Mouse (Mus musculus): ENCODE results near the gene Sertad3. TPM values are rescaled to one million over a fixed set of nuclear protein-coding genes. Genes with fewer than 3 reads are reported as not detected.

Sertad3 gene
- polyA plus RNA-seq, 1 experiment from 2014 or later, result 23.0 TPM

DNA sequence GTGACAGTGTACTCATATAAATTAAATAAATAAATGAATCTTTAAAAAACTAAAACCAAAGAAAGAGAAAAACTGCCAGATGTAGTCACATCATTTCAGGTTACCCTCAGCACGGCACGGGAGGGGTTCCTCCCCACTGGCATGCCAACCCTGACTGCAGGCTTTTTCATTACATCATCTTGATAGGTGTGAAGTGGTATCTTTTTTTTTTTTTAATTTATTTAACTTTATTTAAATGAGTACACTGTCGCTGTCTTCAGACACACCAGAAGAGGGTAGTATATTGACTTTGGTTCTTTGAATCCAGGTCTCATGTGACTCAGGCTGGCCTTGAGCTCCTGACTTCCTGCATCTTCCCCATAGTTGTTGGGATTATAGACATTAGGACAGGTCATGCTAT lies 18.3 kb upstream of the Sertad3 start:
- Histone ChIP-seq H3K27ac (ENCODE audit: low read depth, low read length) (no peak overlapping the region), H3K27me3 (ENCODE audit: control insufficient read depth, insufficient read depth, low read length) (no peaks in the 10 kb centered on the region), H3K9me3 (ENCODE audit: control insufficient read depth, low read length) (no peaks in the 10 kb centered on the region), H3K9ac (ENCODE audit: low read length) (no peak overlapping the region), H3K4me3 (ENCODE audit: low read depth, low read length) (no peak overlapping the region), H3K36me3 (ENCODE audit: control insufficient read depth, insufficient read depth, low read length) (no peaks in the 10 kb centered on the region), H3K4me2 (ENCODE audit: low read depth, low read length, severe bottlenecking) (no peak overlapping the region), H3K4me1 (replicated peaks; ENCODE audit: control insufficient read depth, insufficient read depth, low read length) (no peaks in the 10 kb centered on the region)
- DNase-seq (ENCODE audit: low spot score), result no peak
- ATAC-seq (replicated peaks; ENCODE audit: low FRiP score), result no peak
- WGBS, result 90% methylated on average over 3 of the region's 3 CpGs

DNA sequence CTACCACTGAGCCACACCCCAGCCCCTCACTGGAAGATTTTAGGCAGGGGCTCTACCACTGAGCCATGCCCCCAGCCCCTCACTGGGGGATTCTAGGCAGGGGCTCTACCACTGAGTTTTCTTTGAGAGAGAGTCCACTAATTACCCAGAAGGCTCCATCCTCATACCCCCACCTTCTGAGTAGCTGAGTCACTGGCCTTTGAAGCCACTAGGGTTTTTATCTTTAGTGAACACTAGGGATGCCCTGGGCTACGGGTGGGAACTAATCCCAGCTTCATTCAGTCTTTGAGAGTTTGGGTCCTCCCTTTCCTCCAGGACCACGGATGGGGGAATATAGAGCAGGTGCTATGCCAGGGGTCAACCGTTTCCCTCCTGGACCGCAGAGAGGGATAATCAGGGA lies 15.0 kb upstream of the Sertad3 start:
- Histone ChIP-seq H3K9ac (ENCODE audit: low read length) (no peak overlapping the region), H3K4me3 (ENCODE audit: low read depth, low read length) (no peak overlapping the region), H3K36me3 (ENCODE audit: control insufficient read depth, insufficient read depth, low read length) (no peaks in the 10 kb centered on the region), H3K4me1 (replicated peaks; ENCODE audit: control insufficient read depth, insufficient read depth, low read length) (no peaks in the 10 kb centered on the region), H3K9me3 (ENCODE audit: control insufficient read depth, low read length) (no peaks in the 10 kb centered on the region), H3K4me2 (ENCODE audit: low read depth, low read length, severe bottlenecking) (no peak overlapping the region), H3K27ac (ENCODE audit: low read depth, low read length) (no peak overlapping the region), H3K27me3 (ENCODE audit: control insufficient read depth, insufficient read depth, low read length) (no peaks in the 10 kb centered on the region)
- 81% methylated on average over 4 of the region's 4 CpGs for WGBS
- DNase-seq (ENCODE audit: low spot score) (no peak), ATAC-seq (replicated peaks; ENCODE audit: low FRiP score) (no peak)

DNA sequence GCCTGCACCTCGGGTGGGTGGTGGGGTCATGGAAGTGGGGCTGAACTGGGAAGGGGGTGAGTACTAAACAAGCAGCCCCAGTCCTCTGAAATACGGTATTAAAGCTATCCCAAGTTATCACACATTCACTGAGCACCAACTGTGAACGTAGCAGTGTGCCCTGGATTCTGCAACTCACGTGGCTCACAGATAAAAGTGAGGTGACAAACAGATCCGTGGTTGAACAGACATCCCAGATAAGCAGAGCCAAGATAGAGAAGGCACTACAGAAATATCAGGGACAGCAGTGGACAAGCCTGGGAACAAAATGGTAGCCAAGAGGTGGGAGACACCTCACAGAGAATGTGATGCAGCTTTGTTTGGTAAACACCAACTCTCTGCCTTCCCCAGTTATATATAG lies 13.9 kb upstream of the Sertad3 start:
- 96% methylated on average over 5 of the region's 5 CpGs for WGBS
- H3K4me2 ChIP-seq (ENCODE audit: low read depth, low read length, severe bottlenecking), result no peak overlapping the region
- ATAC-seq (replicated peaks; ENCODE audit: low FRiP score) (no peak), DNase-seq (ENCODE audit: low spot score) (no peak)
- H3K9me3 ChIP-seq (ENCODE audit: control insufficient read depth, low read length), result no peaks in the 10 kb centered on the region
- H3K27me3 ChIP-seq (ENCODE audit: control insufficient read depth, insufficient read depth, low read length), result no peaks in the 10 kb centered on the region
- no peak overlapping the region for H3K4me3 ChIP-seq (ENCODE audit: low read depth, low read length)
- no peak overlapping the region for H3K27ac ChIP-seq (ENCODE audit: low read depth, low read length)
- H3K36me3 ChIP-seq (ENCODE audit: control insufficient read depth, insufficient read depth, low read length), result no peaks in the 10 kb centered on the region
- no peak overlapping the region for H3K9ac ChIP-seq (ENCODE audit: low read length)
- H3K4me1 ChIP-seq (replicated peaks; ENCODE audit: control insufficient read depth, insufficient read depth, low read length), result no peaks in the 10 kb centered on the region

GRCm38 (mm10) chr7:27460477-27460876 lies 13.1 kb upstream of the Sertad3 start:
- Histone ChIP-seq H3K27ac (ENCODE audit: low read depth, low read length) (no peak overlapping the region), H3K9ac (ENCODE audit: low read length) (no peak overlapping the region), H3K36me3 (ENCODE audit: control insufficient read depth, insufficient read depth, low read length) (no peaks in the 10 kb centered on the region), H3K4me2 (ENCODE audit: low read depth, low read length, severe bottlenecking) (no peak overlapping the region), H3K4me1 (replicated peaks; ENCODE audit: control insufficient read depth, insufficient read depth, low read length) (no peaks in the 10 kb centered on the region), H3K27me3 (ENCODE audit: control insufficient read depth, insufficient read depth, low read length) (no peaks in the 10 kb centered on the region), H3K9me3 (ENCODE audit: control insufficient read depth, low read length) (no peaks in the 10 kb centered on the region), H3K4me3 (ENCODE audit: low read depth, low read length) (no peak overlapping the region)
- ATAC-seq (replicated peaks; ENCODE audit: low FRiP score), result no peak
- WGBS, result 88% methylated on average over 6 of the region's 6 CpGs
- no peak for DNase-seq (ENCODE audit: low spot score)

DNA sequence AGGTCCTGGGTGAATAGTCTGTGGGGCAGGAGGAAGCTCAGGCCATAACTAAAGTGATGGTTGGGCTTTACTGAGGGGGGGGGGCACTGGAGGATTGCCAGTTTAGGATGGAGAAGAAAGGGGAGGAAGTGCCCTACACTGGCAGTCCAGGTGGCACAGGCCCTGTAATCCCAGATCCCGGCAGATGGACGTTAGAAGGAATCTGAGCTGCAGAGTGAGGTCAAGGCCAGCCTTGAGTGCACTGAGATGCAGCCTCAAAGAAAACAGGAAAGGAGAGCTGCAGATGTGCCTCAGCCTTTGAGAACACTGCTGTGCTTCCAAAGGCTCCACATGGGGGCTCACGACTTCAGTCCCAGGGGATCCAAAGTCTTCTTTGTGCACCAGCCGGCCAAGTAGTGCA lies 5.9 kb upstream of the Sertad3 start:
- ATAC-seq (replicated peaks; ENCODE audit: low FRiP score), result no peak
- H3K4me3 ChIP-seq (ENCODE audit: low read depth, low read length), result no peak overlapping the region
- no peaks in the 10 kb centered on the region for H3K9me3 ChIP-seq (ENCODE audit: control insufficient read depth, low read length)
- H3K9ac ChIP-seq (ENCODE audit: low read length), result no peak overlapping the region
- H3K36me3 ChIP-seq (ENCODE audit: control insufficient read depth, insufficient read depth, low read length), result no peaks in the 10 kb centered on the region
- no peaks in the 10 kb centered on the region for H3K4me1 ChIP-seq (replicated peaks; ENCODE audit: control insufficient read depth, insufficient read depth, low read length)
- H3K27ac ChIP-seq (ENCODE audit: low read depth, low read length), result no peak overlapping the region
- DNase-seq (ENCODE audit: low spot score), result no peak
- H3K4me2 ChIP-seq (ENCODE audit: low read depth, low read length, severe bottlenecking), result no peak overlapping the region
- H3K27me3 ChIP-seq (ENCODE audit: control insufficient read depth, insufficient read depth, low read length), result no peaks in the 10 kb centered on the region
- WGBS, result 46% methylated on average over 4 of the region's 4 CpGs

DNA sequence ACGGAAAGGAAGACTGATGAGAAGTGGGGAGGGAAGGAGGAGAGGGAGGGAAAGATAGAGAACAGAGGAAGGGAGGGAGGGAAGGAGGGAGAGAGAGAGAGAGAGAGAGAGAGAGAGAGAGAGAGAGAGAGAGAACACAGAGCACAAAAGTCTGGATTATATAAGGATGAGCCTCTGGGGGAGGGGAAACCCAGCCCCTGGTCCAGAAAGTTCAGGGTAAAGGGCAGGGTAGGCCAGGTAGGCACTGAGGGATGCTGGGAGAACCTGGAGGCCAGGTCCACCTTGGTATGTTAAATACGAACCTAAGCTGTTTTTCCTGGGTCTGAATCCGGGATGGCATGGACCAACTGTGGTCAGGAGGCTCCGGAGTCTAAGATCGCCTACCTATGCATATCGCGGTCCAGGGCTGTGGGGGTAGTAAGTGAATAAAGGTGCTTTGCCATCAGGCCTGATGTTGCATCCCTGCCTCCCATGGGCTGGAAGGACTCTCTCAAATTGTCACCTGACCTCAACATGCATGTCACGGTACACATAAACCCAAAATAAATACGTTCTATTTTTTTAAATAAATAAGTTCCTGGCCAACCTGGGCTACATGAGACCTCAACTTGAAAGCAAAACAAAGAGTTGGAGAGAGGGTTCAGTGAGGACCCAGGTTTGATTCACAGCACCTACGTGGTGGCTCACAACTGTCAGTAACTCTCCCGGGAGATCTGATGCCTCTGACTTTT lies 2.0 kb upstream of the Sertad3 start:
- no peak for DNase-seq (ENCODE audit: low spot score)
- no peak overlapping the region for H3K4me2 ChIP-seq (ENCODE audit: low read depth, low read length, severe bottlenecking)
- H3K27me3 ChIP-seq (ENCODE audit: control insufficient read depth, insufficient read depth, low read length), result no peaks in the 10 kb centered on the region
- peaks cover 4% of the 10 kb centered on the region; the same call in 1 of the 2 replicates for H3K36me3 ChIP-seq (ENCODE audit: control insufficient read depth, insufficient read depth, low read length)
- no peak for ATAC-seq (replicated peaks; ENCODE audit: low FRiP score)
- no peak overlapping the region for H3K4me3 ChIP-seq (ENCODE audit: low read depth, low read length)
- no peaks in the 10 kb centered on the region for H3K4me1 ChIP-seq (replicated peaks; ENCODE audit: control insufficient read depth, insufficient read depth, low read length)
- H3K9ac ChIP-seq (ENCODE audit: low read length), result no peak overlapping the region
- WGBS, result 93% methylated on average over 11 of the region's 11 CpGs
- no peak overlapping the region for H3K27ac ChIP-seq (ENCODE audit: low read depth, low read length)
- no peaks in the 10 kb centered on the region for H3K9me3 ChIP-seq (ENCODE audit: control insufficient read depth, low read length)

DNA sequence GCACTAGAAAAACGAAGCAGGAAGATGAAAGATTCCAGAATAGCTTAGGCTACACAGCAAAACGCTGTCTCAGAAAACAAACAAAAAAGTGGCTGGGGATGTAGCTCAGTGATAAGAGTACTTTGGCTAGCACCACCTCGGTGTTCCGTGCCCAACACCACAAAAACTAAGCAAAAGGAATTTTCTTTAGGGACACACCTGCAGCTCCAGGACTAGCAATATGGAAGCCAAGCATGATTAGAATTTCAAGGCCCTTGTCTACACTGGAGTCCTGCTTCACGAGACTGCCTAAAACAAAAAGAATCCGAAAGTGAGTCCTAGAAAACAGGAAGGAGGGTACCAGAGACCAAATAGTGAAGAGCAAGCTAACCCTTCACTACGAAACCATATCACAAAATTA lies 972 bp upstream of the Sertad3 start:
- H3K4me1 ChIP-seq (replicated peaks; ENCODE audit: control insufficient read depth, insufficient read depth, low read length), result no peaks in the 10 kb centered on the region
- 44% methylated on average over 7 of the region's 7 CpGs for WGBS
- no peaks in the 10 kb centered on the region for H3K9me3 ChIP-seq (ENCODE audit: control insufficient read depth, low read length)
- 0 out of 2 replicates have a peak overlapping the region, but pooled peaks have one; percentile 1 for H3K9ac ChIP-seq (ENCODE audit: low read length)
- H3K27me3 ChIP-seq (ENCODE audit: control insufficient read depth, insufficient read depth, low read length), result no peaks in the 10 kb centered on the region
- no peak for DNase-seq (ENCODE audit: low spot score)
- peak overlapping the region; percentile 76; the same call in 1 of the 2 replicates for H3K4me3 ChIP-seq (ENCODE audit: low read depth, low read length)
- H3K27ac ChIP-seq (ENCODE audit: low read depth, low read length), result no peak overlapping the region
- no peak for ATAC-seq (replicated peaks; ENCODE audit: low FRiP score)
- H3K36me3 ChIP-seq (ENCODE audit: control insufficient read depth, insufficient read depth, low read length), result peaks cover 9% of the 10 kb centered on the region; the same call in 1 of the 2 replicates
- peak overlapping the region; percentile 35; the same call in 1 of the 2 replicates for H3K4me2 ChIP-seq (ENCODE audit: low read depth, low read length, severe bottlenecking)

DNA sequence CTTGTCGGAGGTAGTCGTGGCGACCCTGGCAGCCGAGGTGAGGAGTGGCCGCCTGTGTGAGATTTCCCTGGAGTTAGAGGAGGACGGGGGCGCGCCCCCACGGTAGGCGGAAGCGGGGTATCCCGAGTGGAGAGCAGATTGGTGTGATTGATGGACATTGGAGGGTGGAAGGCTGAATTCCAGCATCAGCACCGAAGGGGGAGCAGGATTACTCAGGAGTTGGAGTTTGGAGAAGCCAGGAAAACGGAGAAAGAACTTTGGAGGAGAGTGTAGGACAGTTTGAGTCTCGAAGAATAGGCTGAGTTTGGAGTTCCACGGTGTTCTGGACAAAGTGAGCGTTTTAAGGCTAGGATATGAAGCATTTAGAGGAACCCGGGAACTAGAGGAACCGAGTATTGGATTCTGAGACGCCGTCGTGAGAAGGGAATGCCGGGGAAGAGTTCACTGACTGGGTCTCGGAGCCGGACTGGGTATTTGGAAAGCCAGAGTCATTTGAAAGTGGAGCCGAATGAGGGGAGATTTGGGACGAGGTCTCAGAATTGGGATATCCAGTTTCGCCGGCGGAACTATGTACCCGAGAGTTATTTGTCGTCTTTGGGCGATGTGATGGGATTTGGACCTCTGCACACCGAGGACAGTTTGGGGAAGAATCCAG lies 394 bp downstream of the Sertad3 start:
- H3K9me3 ChIP-seq (ENCODE audit: control insufficient read depth, low read length), result no peaks in the 10 kb centered on the region

More for the DNA sequence above, 394 bp downstream of the Sertad3 start:
- H3K9ac ChIP-seq (ENCODE audit: low read length), result peak overlapping the region; percentile 69
- H3K36me3 ChIP-seq (ENCODE audit: control insufficient read depth, insufficient read depth, low read length), result peaks cover 9% of the 10 kb centered on the region; the same call in 1 of the 2 replicates
- ATAC-seq (replicated peaks; ENCODE audit: low FRiP score) (no peak), DNase-seq (ENCODE audit: low spot score) (no peak)
- H3K4me1 ChIP-seq (replicated peaks; ENCODE audit: control insufficient read depth, insufficient read depth, low read length), result no peaks in the 10 kb centered on the region
- peak overlapping the region; percentile 84 for H3K27ac ChIP-seq (ENCODE audit: low read depth, low read length)
- H3K4me3 ChIP-seq (ENCODE audit: low read depth, low read length), result peak overlapping the region; percentile 76
- under 1% methylated on average over 34 of the region's 34 CpGs for WGBS
- peak overlapping the region; percentile 70 for H3K4me2 ChIP-seq (ENCODE audit: low read depth, low read length, severe bottlenecking)
- H3K27me3 ChIP-seq (ENCODE audit: control insufficient read depth, insufficient read depth, low read length), result no peaks in the 10 kb centered on the region
